Mouse (Mus musculus) cerebellum, postnatal 14 days (tissue): Measurements from ENCODE around the gene Zfp541.

Experiments
- DNase-seq, 2 experiments: peaks; one replicate each; pipeline ENCODE4 v3.0.0; 2021; ENCODE audit warnings: mixed read lengths in 2 of 2

Zfp541 gene

DNA sequence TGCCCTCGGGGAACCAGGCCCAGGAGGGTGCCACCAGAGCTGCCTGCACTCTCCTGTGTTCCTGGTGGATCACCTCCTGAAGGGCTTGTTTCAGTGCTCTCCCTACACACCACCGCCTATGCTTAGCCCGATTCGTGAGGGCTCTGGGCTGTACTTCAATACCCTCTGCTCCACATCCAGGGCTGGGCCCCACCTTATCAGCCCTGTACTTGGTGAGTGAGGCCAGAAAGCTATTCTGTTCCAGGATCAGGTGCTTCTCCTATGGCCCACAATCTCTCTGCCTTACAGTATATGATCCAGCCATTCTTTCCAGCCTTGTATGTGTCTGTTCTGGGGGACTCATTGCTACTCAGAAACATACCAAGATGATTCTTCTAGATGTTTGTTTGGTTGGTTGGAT, 21.7 kb downstream of the Zfp541 start:
- DNase-seq, result no peak

DNA sequence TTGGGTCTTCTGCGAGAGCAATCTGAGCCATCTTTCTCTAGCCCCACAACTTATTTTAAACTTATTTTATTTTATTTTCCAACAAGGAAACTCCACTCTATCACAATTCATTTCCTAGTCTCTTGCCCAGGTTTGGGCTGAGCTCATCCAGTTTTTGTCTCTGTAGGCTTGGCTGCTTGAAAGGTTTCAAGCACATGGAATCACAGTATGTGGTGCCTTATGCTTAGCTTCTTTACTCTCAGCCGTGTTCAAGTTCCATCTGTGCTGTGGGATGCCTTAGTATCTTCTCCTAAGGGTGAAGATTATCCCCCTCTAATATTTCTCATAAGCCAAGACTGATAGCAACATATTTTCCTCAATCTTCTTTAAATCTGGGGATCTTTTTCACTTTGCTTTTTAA, 26.0 kb downstream of the Zfp541 start:
- DNase-seq, result peak in 1 of 2 experiments; percentile 46

DNA sequence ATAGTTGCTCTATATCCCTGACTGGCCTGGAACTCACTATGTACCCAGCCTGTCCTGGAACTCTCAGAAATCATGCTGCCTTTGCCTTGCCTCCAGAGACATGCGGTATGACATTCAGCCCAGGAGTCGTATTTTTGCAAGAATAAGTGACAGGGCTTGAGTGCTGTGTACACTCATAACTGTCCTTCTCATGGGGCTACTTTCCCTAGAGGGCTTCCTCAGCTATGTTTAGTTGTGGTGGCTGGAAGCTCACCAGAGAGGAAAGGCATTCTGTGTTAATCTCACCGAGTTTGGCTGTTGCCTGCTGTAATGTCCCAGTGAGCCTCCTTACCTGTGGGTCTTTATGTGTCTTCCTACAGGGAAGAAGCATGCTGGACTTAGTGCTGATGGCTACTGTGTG, 33.0 kb downstream of the Zfp541 start:
- no peak for DNase-seq

DNA sequence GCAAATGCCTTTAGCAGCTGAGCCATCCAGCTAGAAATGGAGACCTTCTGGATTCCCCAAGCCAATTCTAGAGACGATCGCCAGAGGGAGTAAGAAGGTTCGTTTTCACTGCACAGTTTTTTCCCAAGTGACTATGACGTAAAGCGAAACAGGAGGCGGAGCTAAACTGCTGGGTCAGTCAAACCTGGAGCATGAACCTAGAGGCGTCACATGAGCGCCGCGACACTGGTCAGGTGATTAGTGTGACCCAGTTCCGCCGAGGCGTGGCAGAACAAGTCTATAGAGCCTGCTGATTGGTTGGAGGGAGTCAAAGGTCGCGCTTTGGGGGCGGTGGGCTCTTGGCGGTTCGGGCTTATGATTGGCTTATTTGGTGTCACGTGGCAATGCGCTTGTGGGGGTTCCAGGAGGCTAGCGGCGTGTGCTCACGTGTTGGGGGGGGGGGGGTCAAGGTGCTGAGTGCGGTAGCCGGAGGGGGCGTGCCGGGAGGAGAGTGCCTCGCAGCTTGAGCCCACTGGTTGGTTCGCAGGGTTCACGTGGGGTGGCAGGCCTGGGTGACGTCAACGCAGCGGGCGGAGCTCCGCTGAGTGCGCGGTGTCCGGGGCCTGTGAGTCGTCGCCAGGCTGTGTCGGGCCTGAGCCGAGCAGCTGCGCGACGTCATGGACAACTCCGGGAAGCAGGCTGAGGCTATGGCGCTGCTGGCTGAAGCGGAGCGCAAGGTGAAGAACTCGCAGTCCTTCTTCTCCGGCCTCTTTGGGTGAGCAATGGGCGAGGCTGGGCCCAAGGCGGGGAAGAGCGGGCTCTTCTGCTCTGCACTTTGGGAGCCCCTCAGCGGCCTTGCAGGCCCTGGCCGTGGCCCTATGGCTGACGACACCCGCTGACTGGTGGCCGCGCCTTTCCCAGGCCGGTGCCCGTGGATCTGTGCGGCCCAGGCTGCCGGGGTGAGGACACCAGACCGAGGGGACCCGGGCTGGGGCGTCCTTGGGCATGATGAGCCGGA, 36.7 kb downstream of the Zfp541 start, which contains the start of gene Napa:
TSS of gene Napa (plus strand) at position 438 of the 997 bp plus-strand sequence.
- DNase-seq, result peak; percentile 98 to 99

DNA sequence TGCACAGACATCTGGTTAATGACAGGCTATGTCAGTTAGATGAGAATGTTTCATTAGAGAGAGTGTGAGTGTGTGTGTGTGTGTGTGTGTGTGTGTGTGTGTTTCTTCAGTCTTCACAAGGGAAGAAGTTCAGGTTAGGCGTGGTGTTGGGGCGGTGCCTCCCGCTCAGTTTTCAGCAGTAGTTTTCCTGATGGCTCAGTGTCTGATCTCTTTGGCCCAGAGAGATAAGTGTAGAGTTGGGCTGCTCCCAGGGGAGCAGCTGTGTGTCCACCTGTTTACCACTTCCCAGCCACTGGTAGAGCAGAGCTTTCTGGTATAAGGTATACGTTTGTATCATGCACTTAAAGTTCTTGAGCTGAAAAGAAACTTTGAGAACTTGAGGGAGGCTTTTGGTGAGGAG, 38.3 kb downstream of the Zfp541 start:
- peak in 1 of 2 experiments; percentile 14 for DNase-seq

DNA sequence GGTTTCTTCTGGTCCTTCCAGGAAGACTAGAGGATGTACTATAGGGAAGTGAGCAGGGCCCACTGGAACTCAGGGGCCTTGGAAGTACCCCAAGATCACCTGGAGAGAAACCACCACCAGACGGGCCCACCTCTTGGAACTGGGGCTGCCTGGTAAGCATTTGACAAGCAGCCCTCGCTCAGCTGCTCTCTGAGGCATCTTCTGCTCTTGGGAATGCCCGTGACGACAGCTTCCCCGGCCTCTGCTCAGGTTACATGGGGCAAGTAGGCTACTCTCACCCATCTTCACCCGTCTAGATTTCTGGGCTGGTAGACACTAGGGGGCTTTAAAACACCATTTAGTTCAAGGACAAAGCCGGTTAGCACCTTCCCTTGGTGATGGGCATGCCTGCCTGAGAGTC, 39.5 kb downstream of the Zfp541 start:
- DNase-seq, result peak in 1 of 2 experiments; percentile 18

DNA sequence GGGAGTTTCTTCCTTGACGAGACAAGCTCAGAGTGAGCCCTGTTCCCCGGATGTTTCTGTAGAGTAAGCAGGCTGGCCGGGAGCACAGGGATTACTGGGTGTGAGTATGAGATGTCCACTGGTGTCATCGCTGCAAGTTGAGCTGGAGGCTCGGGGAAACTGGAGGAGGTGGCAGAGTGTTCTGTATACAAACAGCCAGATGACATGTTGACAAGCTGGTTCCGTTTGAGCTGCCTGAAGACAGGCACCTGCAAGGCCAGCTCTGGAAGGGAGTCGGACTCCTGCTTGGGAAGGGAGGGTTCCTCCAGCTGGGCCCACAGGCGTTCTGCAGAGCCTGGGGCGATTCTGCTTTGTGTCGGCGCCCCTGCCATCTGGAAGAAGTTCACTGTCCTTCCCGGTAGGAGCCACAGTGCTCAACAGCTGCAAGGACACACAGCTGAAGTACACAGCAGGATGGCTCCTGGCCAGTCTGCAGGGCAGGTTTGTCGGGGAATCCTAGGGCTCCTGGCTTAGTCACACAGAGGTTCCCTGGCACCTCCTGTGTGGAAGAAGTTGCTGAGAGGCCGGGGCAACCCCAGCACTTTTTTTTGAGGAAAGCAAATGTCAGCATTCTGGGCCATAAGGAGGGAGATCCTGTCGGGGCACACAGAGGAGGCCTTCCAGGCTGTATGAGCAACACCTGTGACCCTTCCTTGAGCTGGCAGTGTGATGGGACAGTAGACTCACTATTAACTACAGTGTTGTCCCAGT, 40.3 kb downstream of the Zfp541 start:
- DNase-seq, result peak in 1 of 2 experiments; percentile 24

DNA sequence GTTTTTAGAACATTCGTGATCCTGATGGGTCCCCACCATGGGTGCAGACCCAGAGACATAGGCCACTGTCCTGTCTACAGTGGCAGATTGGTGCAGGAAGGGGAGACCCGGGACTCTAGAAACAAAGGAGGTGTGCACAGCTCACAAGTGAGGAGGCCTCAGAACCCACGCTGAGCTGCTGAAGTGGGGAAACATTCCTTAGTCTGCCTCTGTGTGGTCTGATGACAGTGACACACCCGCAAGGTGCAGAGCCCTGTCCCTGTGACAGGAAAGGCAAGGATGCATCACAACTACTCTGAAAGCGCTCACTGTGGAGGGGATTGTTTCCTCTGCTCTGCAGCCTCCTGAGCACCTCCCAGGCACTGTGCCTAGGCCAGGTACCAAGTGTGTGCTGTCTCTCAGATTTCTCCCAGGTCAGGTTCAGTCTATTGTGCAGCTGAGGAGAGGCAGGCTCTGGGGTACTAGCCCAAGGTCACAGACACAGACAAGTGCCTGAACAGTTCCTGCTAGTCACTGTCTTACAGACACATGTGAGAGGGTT, 41.1 kb downstream of the Zfp541 start:
- peak in 1 of 2 experiments; percentile 30 for DNase-seq

DNA sequence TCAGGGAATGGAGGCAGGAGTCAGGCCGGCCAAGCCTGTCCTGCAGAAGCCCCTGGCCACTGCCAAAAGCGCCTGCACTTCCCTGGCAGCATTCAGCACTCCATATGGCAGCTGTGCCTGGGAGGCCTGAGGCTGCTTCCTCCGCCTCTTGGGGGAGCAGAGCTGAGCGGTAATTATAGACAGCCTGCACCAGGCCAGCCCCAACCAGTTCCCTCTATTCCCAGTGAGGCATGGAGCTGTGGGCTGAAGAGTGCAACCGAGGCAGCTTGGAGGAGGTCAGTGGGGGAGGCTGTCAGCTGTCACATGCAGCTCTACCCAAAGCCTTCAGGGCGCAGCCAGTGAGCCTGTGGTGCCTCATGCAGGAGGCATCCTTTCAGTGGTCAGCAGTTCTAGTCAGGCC, 42.1 kb downstream of the Zfp541 start:
- peak; percentile 90 to 94 for DNase-seq

DNA sequence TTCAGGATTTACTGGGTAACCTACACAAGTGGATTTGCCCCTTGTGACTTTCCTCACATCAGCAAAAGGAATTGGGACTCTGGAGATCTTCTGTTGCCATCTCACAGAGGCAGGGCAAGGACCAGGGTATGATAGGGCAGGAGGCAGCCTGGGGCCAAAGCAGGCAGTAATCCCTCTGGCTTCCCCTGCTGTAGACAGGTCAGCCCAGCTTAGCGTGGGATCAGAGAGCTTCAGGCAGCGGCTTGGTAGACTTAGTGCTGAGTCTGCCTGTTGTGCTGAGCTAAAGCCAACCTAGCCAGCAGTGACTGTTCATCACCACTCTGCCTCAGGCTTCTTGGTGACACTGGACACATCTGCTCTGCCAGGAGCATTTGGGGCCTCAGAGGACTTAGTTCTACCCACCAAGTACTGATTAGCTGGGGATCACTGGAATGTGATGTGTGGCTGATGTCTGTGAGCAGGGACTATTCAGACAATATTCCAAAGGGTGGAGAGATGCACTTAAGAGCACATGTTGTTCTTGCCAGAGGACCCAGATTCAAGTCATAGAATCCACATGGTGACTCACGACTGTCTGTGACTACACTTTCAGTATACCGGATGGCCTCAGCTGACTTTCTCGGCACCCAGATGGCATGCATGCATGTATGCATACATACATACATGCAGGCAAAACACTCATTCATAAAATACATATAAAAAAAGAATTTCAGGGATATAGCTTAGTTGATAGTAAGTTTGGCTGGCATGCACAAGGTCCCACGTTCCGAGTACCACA, 43.2 kb downstream of the Zfp541 start:
- peak in 1 of 2 experiments; percentile 15 for DNase-seq

DNA sequence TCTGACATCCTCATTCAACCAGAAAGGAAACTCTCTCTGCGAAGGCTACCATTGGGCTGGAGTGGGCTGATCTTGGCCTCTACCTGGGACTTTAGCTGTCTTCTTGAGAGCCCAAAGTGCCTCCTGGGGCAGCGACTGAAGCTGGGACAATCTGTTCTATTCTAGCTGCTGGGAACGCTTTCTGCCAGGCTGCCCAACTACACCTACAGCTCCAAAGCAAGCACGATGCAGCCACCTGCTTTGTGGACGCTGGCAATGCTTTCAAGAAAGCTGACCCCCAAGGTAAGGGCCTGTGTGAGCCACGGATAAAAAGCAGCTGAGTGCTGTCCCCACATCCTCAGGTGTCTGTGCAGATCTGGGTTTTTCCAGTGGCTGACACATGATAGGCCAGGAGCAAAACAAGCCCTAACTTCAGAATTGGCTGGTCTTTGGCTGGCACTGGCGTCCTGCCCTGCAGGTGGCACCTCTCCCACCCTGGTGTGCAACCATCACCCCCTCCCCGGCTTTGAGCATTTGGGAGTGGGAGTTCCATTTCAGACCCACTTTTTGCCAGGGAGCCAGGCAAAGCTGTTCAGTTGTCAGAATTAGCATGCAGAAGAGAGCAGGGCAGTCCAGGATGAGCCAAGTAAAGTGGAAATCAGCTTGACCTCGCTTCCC, 47.4 kb downstream of the Zfp541 start:
- DNase-seq, result peak; percentile 53 to 64

DNA sequence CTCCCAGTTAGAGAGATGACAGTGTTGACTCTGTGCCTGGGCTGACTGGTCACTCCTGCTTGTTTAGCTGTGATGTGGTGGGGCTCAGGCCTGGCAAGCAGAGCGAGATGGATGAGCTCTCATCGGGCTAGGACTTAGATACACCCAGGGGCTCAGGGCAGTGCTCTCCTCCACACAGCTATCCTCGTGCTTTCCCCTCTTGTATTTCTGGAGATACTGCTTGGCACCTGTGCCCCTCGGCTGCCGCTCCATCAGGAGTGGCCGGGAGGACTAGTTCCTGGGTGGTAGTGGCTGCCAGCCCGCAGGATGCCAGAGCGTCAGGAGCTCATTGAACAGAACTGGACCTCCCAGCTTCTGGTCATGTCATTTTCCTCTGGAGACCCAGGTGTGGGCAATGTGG, 48.5 kb downstream of the Zfp541 start:
- DNase-seq, result peak; percentile 28 to 33

DNA sequence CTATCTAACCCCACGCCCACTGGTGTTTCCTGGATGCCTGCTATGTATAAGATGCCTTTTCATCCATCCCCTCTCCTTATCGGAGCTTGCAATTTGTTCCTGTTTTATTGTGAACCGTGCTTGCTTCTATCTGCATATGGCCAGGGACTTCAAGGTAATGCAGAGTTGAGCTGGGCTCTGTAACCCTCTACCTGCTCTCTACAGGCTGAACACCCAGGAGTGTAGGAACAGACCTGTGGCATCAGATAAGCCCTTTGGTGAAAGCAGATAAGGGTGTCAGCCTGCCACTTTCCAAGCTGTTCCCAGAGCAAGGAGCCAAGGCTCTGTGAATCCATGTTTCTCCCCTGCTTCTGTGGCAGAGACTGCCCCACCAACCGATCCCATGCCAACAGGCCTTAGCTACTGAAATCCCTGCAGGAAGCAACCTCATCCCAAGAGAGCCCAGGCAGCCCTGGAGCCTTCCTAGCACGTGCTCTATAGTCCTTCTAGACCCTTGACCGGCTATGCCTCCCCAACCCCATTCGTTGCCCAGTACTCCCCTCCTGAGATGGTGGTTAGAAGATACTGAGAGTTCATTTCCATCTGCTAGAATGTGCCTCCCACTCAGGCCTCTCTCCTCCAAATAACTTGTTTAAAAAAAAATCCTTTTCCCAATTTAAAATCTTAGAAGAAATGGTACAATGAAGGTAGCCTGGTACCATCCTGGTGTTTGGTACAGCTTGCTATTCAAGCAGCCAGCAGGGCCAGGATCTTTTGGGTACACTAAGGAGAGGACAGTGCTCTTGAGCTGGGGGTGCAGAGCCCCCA, 49.9 kb downstream of the Zfp541 start:
- DNase-seq, result peak in 1 of 2 experiments; percentile 7

DNA sequence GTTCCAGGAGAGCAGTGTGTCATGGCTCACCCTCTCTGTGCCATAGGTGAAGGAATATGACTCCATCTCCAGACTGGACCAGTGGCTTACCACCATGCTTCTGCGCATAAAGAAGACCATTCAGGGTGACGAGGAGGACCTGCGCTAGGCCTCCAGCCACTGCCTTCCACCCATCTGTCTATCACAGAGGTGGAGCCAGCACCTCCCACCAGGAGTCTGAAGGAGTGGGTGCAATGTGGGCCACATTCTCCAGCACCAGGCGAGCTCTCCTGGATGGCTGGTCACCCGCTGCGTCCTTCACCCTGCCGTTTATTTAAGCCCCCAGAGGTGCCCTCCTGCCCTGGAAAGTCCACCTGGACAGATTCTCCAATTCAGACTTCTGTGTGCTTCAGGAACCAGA, 54.8 kb downstream of the Zfp541 start:
- peak in 1 of 2 experiments; percentile 10 for DNase-seq

DNA sequence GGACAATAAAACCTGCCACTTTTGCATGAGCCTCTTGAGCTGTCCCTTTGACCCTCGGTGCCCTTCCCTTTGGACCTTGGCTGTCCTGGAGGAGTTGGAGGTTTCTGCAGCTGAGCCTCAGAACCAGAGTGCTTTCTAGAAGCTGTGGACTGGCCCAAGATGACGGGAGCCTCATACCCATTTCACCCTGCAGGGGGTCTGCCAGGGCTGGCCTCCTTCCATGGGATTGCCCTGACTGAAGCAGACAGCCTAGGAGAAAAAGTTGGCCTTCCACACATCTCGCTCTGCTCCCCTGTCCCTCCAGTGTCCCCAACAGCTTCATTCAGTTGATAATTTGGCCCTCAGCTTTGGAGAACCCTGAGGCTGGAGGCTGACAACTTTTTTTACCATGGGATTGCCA, 55.5 kb downstream of the Zfp541 start:
- peak; percentile 67 to 83 for DNase-seq

DNA sequence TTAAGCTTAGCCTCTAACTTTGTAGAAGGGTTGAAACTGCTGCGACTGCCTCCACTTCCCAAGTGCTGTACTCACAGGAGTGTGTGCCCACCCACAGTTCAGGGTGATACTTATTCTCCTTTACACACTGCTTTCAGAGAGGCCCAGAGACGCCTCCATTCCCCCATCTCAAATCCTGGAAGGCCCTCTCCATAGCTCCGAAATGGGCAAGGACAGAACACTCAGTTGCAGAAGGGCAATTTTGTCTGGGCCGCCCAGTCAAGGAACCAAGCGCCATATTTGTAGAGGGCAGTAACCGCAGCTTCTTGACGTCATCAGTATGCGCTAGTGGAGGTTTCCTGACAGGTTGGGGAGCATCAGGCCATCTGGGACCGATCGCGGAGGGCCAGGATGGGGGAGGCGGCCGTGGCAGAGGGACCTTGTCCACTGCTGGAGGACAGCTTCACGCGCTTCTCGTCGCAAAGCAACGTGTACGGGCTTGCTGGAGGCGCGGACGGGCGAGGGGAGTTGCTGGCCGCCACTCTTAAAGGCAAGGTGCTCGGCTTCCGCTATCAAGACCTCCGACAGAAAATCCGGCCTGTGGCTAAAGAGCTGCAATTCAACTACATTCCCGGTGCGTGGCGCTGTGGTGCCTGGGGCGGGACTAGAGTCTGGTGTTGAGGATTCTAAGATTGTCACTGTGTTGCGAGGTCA, 58.1 kb downstream of the Zfp541 start, which contains the start of gene Kptn:
TSS of gene Kptn (plus strand) at position 327 of the 693 bp plus-strand sequence.
- DNase-seq, result peak; percentile 97

DNA sequence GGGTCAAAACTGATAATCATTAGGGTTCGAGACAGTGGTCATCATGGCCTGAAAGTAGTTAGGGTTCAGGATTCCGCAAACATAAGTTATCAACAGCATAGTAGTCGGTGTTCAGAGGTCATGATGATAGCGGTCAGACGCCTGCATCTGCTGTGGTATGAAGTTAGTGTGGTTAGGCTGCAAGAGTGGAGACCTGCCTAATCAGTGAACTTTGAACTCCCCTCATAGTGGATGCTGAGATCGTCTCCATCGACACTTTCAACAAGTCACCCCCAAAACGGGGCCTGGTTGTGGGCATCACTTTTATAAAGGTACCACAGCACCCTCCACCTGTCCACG, 58.6 kb downstream of the Zfp541 start:
- DNase-seq, result no peak

DNA sequence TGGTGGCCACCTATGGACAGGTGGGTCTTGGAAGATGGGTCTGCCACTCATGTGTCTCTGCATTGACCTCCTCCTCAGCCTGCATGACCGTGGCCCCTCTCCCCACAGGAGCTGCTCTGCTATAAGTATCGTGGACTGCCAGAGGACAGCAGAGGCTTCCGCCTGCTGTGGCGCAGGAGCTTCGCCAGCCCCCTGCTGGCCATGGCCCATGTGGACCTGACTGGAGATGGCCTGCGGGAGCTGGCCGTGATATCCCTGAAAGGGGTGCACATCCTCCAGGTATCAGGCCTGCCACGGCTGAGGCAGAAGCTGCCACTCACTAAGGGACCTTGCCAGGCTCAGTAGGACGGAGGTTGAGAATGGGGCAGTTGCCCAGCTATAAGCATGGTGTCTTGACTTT, 64.2 kb downstream of the Zfp541 start:
- DNase-seq, result peak in 1 of 2 experiments; percentile 24

DNA sequence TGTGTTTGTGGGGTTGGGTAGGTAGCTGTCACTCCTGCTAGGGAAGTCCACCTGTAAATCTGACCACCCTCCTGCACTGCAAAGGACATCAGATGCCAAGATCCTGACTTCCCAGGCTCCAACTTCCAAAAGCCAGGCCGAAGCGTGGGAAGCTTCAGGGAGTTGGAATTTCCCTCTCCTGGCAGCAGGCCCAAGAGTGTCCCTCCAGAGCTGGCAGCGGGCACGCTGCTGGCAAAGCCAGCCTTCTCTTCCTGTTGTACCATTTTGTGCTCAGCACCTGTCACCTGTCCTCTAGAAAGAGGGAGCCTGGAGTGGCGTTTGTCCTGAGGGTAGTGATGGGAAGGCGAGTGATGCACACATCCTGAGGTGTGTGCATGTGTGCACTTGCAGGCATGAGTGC, 66.7 kb downstream of the Zfp541 start:
- peak; percentile 95 to 96 for DNase-seq

DNA sequence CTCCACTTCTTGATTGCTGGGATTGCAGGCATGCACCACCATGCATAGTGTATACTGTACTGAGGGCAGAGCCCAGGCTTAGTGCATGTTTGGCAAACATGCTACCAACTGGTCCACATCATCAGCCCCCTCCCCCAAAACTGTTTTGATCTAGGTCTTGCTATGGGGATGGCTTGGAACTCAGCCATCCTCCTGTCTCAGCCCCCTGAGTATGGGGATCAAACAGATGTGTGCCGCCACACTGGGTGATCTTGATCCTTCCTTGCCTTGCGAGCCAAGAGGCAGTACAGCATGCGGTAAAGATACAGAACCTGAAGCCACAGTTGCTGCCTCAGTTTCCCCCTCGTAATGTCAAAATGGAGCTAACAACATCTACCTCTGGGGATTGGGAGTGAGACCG, 67.3 kb downstream of the Zfp541 start:
- peak in 1 of 2 experiments; percentile 47 for DNase-seq
